Mouse (Mus musculus): ENCODE measurements around the gene Pm20d2. TPM values are rescaled to one million over a fixed set of nuclear protein-coding genes. Genes with fewer than 3 reads are reported as not detected.

Gene Pm20d2
- 0.55 and 0.59 TPM in 2 replicates for total RNA-seq (2012; rRNA removed)
- 0.22 and 0.32 TPM in 2 replicates for total RNA-seq (2014; rRNA removed)
- polyA plus RNA-seq (2012; ENCODE audit: insufficient read length, low read depth), result 0.16 TPM in 1 of 2 replicates, not detected in the other

DNA sequence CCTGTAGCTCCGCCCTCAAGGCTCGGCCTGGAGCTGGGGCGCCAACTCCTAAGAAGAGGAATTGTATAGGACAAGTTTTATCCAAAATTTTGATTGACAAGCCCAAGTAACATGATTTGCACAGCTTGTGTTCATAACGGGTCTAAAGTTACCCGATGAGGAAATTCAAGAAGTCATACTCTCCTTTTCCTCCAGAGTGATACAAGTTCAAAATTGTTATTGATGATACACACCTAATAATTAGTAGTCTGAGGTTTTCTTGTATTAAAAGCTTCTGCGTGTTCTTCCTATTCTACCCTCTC is at the start of gene Pm20d2:
TSS of gene Pm20d2 (minus strand) at position 3 of the 302 bp plus-strand sequence.
- no peaks in the 10 kb centered on the region for H3K4me1 ChIP-seq (ENCODE audit: control insufficient read depth in 1 of 2, insufficient read depth in 2 of 2)
- H3K27me3 ChIP-seq (replicated peaks), result no peaks in the 10 kb centered on the region
- H3K27ac ChIP-seq (ENCODE audit: insufficient read depth, low read depth), result peak within 1 kb of the TSS; percentile 22
- DNase-seq (ENCODE audit: extremely low read depth), result no peak
- H3K36me3 ChIP-seq (replicated peaks in 1 of 2; ENCODE audit: control insufficient read depth in 1 of 2, insufficient read depth in 1 of 2, low read length in 1 of 2), result no peaks in the 10 kb centered on the region
- dilution Hi-C loops (cut with MboI; ENCODE audit: extremely low pct_ligation_motif_present, extremely low pct_unique_long_range_greater_than_20kb, low sequenced_read_pairs), result no loop called here
- no peak within 1 kb of the TSS; the same call in 1 of the 2 replicates for H3K9ac ChIP-seq (ENCODE audit: insufficient read depth, low read depth)
- in situ Hi-C loops (cut with MboI; ENCODE audit: low pct_ligation_motif_present, low pct_unique_long_range_greater_than_20kb, low sequenced_read_pairs), result no loop called here
- TF ChIP-seq MAX (IDR thresholded peaks at IDR 0.05; ENCODE audit: low read length) (no peak), JUN (IDR thresholded peaks at IDR 0.05; ENCODE audit: insufficient read depth, low read depth, low read length) (no peak), ZNF384 (IDR thresholded peaks at IDR 0.05; ENCODE audit: low read depth, low read length) (no peak), ZMIZ1 (IDR thresholded peaks at IDR 0.05; ENCODE audit: low read depth, low read length) (no peak), JUND (conservative IDR thresholded peaks at IDR 0.05; ENCODE audit: low read depth, low read length) (no peak), PAX5 (IDR thresholded peaks at IDR 0.05; ENCODE audit: low read length) (no peak), MAZ (IDR thresholded peaks at IDR 0.05; ENCODE audit: low read depth, low read length) (no peak), POLR2AphosphoS2 (IDR thresholded peaks at IDR 0.05; ENCODE audit: low read depth, low read length) (no peak), UBTF (IDR thresholded peaks at IDR 0.05; ENCODE audit: low read depth, low read length) (no peak), NRF1 (IDR thresholded peaks at IDR 0.05; ENCODE audit: low read depth, low read length) (no peak), EP300 (IDR thresholded peaks at IDR 0.05; ENCODE audit: low read length) (no peak), KAT2A (IDR thresholded peaks at IDR 0.05; ENCODE audit: insufficient replicate concordance, low read length) (no peak), CHD2 (IDR thresholded peaks at IDR 0.05; ENCODE audit: low read length) (no peak)
- peaks cover 11% of the 10 kb centered on the region for H3K9me3 ChIP-seq (replicated peaks; ENCODE audit: low read length)
- H3K4me2 ChIP-seq (ENCODE audit: insufficient read depth, low read depth, poor library complexity, severe bottlenecking), result peak within 1 kb of the TSS; percentile 12
- H3K79me2 ChIP-seq (replicated peaks; ENCODE audit: control insufficient read depth, extremely low read depth, insufficient read depth, poor library complexity, severe bottlenecking), result no peaks in the 10 kb centered on the region
- H3K4me3 ChIP-seq (replicated peaks in 1 of 3; ENCODE audit: low read depth in 2 of 3, low read length in 2 of 3, poor library complexity in 1 of 3), result peak within 1 kb of the TSS in 2 of 3 experiments; percentile 46 to 63

DNA sequence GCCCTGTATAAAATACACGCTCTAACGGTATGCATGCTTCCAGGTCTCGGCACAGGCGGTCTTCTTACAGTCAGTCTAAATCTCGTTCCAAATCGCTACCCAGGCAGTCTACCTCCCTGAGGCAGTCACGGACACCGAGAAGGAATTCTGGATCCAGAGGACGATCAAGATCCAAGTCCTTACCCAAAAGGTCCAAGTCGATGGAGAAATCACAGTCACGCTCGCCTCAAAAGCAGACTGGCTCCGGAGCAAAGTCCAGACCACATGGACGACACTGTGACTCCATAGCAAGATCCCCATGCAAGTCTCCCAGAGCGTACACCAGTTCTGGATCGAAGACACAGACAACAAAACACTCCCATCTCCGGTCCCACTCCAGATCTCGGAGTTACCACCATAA is 41.3 kb upstream of the Pm20d2 start:
- Histone ChIP-seq H3K27me3 (replicated peaks) (no peaks in the 10 kb centered on the region), H3K79me2 (replicated peaks; ENCODE audit: control insufficient read depth, extremely low read depth, insufficient read depth, poor library complexity, severe bottlenecking) (no peaks in the 10 kb centered on the region), H3K4me1 (ENCODE audit: control insufficient read depth in 1 of 2, insufficient read depth in 2 of 2) (no peaks in the 10 kb centered on the region), H3K4me2 (ENCODE audit: insufficient read depth, low read depth, poor library complexity, severe bottlenecking) (no peak overlapping the region), H3K27ac (ENCODE audit: insufficient read depth, low read depth) (no peak overlapping the region), H3K36me3 (replicated peaks in 1 of 2; ENCODE audit: control insufficient read depth in 1 of 2, insufficient read depth in 1 of 2, low read length in 1 of 2) (no peaks in the 10 kb centered on the region), H3K9ac (ENCODE audit: insufficient read depth, low read depth) (no peak overlapping the region), H3K9me3 (replicated peaks; ENCODE audit: low read length) (no peaks in the 10 kb centered on the region), H3K4me3 (replicated peaks in 1 of 3; ENCODE audit: low read depth in 2 of 3, low read length in 2 of 3, poor library complexity in 1 of 3) (no peak overlapping the region)
- DNase-seq (ENCODE audit: extremely low read depth), result no peak
- in situ Hi-C loops (cut with MboI; ENCODE audit: low pct_ligation_motif_present, low pct_unique_long_range_greater_than_20kb, low sequenced_read_pairs) (no loop called here), dilution Hi-C loops (cut with MboI; ENCODE audit: extremely low pct_ligation_motif_present, extremely low pct_unique_long_range_greater_than_20kb, low sequenced_read_pairs) (no loop called here)
- TF ChIP-seq ZMIZ1 (IDR thresholded peaks at IDR 0.05; ENCODE audit: low read depth, low read length), result no peak
- TF ChIP-seq CHD1 (IDR thresholded peaks at IDR 0.05; ENCODE audit: low read depth, low read length), result no peak
- no peak for TF ChIP-seq MEF2A (IDR thresholded peaks at IDR 0.05; ENCODE audit: borderline replicate concordance, low read depth, low read length)
- no peak for TF ChIP-seq TBP (conservative IDR thresholded peaks at IDR 0.05; ENCODE audit: low read depth, low read length)
- no peak for TF ChIP-seq MAZ (IDR thresholded peaks at IDR 0.05; ENCODE audit: low read depth, low read length)
- TF ChIP-seq NRF1 (IDR thresholded peaks at IDR 0.05; ENCODE audit: low read depth, low read length), result no peak

All from CH12.LX (cell line).